Comparison of ENCODE assay signal across 25 mouse cellular contexts in genomic region chr5:32291316-32291715, GRCm38 (mm10). TPM values are rescaled to one million over a fixed set of nuclear protein-coding genes. Genes with fewer than 3 reads are reported as not detected.
"Had no signal": no experiment of that assay in that cellular context is flagged by ENCODE, and none has a peak within 500 bp of the region (broad histone marks: within the 10 kb centered on the region; RNA-seq: fewer than 3 reads in every experiment).

No protein-coding gene starts in this region.

- H3K27ac ChIP-seq: gastrocnemius, adult 2 months; heart, adult 2 months; hindbrain, embryonic 10.5 days; hindbrain, embryonic 12.5 days; hindbrain, embryonic 14.5 days; intestine, embryonic 15.5 days; layer of hippocampus, adult 2 months; left cerebral cortex, adult 2 months; limb, embryonic 10.5 days; limb, embryonic 12.5 days had no signal

- ATAC-seq: hindbrain, embryonic 16.5 days; inflammation-experienced regulatory T-cells, adult 6 months; intestine, embryonic 15.5 days; intestine, postnatal 0 days had no signal

- H3K9ac ChIP-seq: hindbrain, embryonic 12.5 days; hindbrain, embryonic 14.5 days; intestine, embryonic 15.5 days; limb, embryonic 12.5 days had no signal

- H3K36me3 ChIP-seq: hindbrain, embryonic 10.5 days; hindbrain, embryonic 12.5 days; intestine, embryonic 15.5 days; limb, embryonic 10.5 days; limb, embryonic 12.5 days had no signal

- DNase-seq: gastrocnemius, adult 2 months; gastrocnemius, postnatal 10 days; gastrocnemius, postnatal 25 days; heart, adult 2 months; heart, postnatal 10 days; heart, postnatal 4 days; kidney, adult 18-20 months; kidney, adult 8-10 months; kidney, postnatal 10 days; kidney, postnatal 25 days; kidney, postnatal 4 days; liver had no signal

- H3K9me3 ChIP-seq: hindbrain, embryonic 10.5 days; hindbrain, embryonic 12.5 days; intestine, embryonic 15.5 days; limb, embryonic 10.5 days; limb, embryonic 12.5 days had no signal

- H3K4me3 ChIP-seq: gastrocnemius, adult 2 months; heart, adult 2 months; hindbrain, embryonic 10.5 days; hindbrain, embryonic 12.5 days; intestine, embryonic 15.5 days; layer of hippocampus, adult 2 months; left cerebral cortex, adult 2 months; limb, embryonic 10.5 days; limb, embryonic 12.5 days had no signal

- H3K27me3 ChIP-seq: hindbrain, embryonic 12.5 days; intestine, embryonic 15.5 days; limb, embryonic 12.5 days had no signal

- H3K4me1 ChIP-seq: intestine, embryonic 15.5 days; limb, embryonic 10.5 days; limb, embryonic 12.5 days had no signal

- H3K4me2 ChIP-seq: heart, embryonic 11.5 days; hindbrain, embryonic 12.5 days; hindbrain, embryonic 14.5 days; intestine, embryonic 15.5 days; limb, embryonic 12.5 days had no signal

RNA-seq across cellular contexts. Expression of gene Plb1, which starts 58.8 kb away (rescaled TPM):
- polyA plus RNA-seq: hindbrain, embryonic 14.5 days; inflammation-experienced regulatory T-cells, adult 6 months; kidney, embryonic 14.5 days; limb, embryonic 10.5 days had no signal
